Mouse (Mus musculus) liver, adult 2 months (tissue): Measurements from ENCODE around the gene Exoc7. TPM values are rescaled to one million over a fixed set of nuclear protein-coding genes. Genes with fewer than 3 reads are reported as not detected.

Experiments used
- DNase-seq: peaks from one replicate; pipeline ENCODE4 v3.0.0-alpha.2; 2011; ENCODE audit warnings: low read depth, low spot score; ENCODE audit errors: extremely low read depth
- H3K27ac ChIP-seq: fragments of 200-500 bp; replicated peaks from 2 replicates; pipeline ENCODE4 v1.5.1; 2012; ENCODE audit warnings: low read depth, mild to moderate bottlenecking, control low read depth, inconsistent platforms, low read length; ENCODE audit not compliant: insufficient read depth
- H3K27me3 ChIP-seq: fragments of 200-500 bp; 2 replicates; pipeline ENCODE4 v1.6.1; 2012; ENCODE audit warnings: mild to moderate bottlenecking, moderate library complexity, low read length, inconsistent platforms; ENCODE audit not compliant: control insufficient read depth, insufficient read depth
- H3K36me3 ChIP-seq: fragments of 200-500 bp; 2 replicates; pipeline ENCODE4 v1.6.1; 2012; ENCODE audit warnings: low read length, inconsistent platforms; ENCODE audit not compliant: control insufficient read depth, insufficient read depth
- H3K4me1 ChIP-seq: fragments of 200-500 bp; 2 replicates; pipeline ENCODE4 v1.6.1; 2011; ENCODE audit warnings: low read length; ENCODE audit not compliant: control insufficient read depth, insufficient read depth
- H3K4me3 ChIP-seq: fragments of 200-500 bp; 2 replicates; pipeline ENCODE4 v1.5.1; 2011; ENCODE audit warnings: low read depth, mild to moderate bottlenecking, control low read depth, low read length, moderate library complexity; ENCODE audit not compliant: insufficient read depth
- H3K79me2 ChIP-seq: fragments of 200-500 bp; 2 replicates; pipeline ENCODE4 v1.6.1; 2012; ENCODE audit warnings: inconsistent platforms, mild to moderate bottlenecking, low read length, moderate library complexity; ENCODE audit not compliant: control insufficient read depth, insufficient read depth
- H3K9ac ChIP-seq: fragments of 200-500 bp; 2 replicates; pipeline ENCODE4 v1.6.1; 2012; ENCODE audit warnings: low read depth, mild to moderate bottlenecking, control low read depth, inconsistent platforms, low read length
- CTCF ChIP-seq: fragments of 200-500 bp; IDR thresholded peaks from 2 replicates; pipeline ENCODE4 v1.5.1; 2011; ENCODE audit warnings: low read depth, low read length, control low read depth
- POLR2A ChIP-seq: fragments of 200-500 bp; IDR thresholded peaks from 2 replicates; pipeline ENCODE4 v1.6.1; 2011; ENCODE audit warnings: low read length, control low read depth; ENCODE audit not compliant: insufficient read depth; ENCODE audit errors: extremely low read depth
- WGBS: fragments of 180-500 bp; shearing (Covaris S2); methylation state at CpG from one replicate; pipeline ENCODE4 v1.1.7; 2018; 5-methylcytosine and 5-hydroxymethylcytosine counted together
- polyA plus RNA-seq: library from polyadenylated mRNA; depleted of rRNA; stranded (reverse); fragments of >200 nt; gene quantifications from 2 replicates; pipeline ENCODE4 v1.2.3, GENCODE M21; 2012
- total RNA-seq: library from RNA; depleted of rRNA; stranded (reverse); fragments of >200 nt; gene quantifications from 2 replicates; pipeline ENCODE4 v1.2.3, GENCODE M21; 2014

The Exoc7 gene
- total and polyA plus RNA-seq, 2 experiments, result 15.9 to 19.5 TPM

DNA sequence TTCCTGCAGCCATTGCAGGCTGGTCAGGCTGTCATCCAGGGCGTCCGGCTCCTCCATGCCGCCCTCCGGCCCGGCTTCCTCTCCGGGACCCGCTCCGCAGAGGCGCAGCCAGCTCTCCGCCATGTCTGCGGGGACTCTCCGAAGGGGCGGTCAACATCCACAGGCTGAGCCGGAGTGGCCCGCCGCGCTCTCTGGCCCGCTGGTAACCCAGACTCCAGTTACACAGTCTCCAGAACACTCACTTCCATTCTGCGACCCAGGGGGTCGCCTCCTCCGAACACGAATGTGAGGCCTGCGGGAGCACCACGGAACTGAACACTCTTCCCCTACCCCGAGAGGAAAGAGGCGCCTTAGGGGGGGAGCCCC, 27.4 kb upstream of the Exoc7 start:
- no peak for DNase-seq
- H3K4me3 ChIP-seq, result no peak overlapping the region; the same call in 1 of the 2 replicates
- 0 out of 2 replicates have a peak, but pooled peaks cover 8% of the 10 kb centered on the region for H3K27me3 ChIP-seq
- H3K36me3 ChIP-seq, result no peaks in the 10 kb centered on the region
- H3K4me1 ChIP-seq, result no peaks in the 10 kb centered on the region
- no peaks in the 10 kb centered on the region for H3K79me2 ChIP-seq
- no peak overlapping the region for H3K9ac ChIP-seq
- H3K27ac ChIP-seq, result no peak overlapping the region
- WGBS, result 18% methylated on average over 26 of the region's 26 CpGs
- TF ChIP-seq CTCF, result no peak
- TF ChIP-seq POLR2A, result no peak

DNA sequence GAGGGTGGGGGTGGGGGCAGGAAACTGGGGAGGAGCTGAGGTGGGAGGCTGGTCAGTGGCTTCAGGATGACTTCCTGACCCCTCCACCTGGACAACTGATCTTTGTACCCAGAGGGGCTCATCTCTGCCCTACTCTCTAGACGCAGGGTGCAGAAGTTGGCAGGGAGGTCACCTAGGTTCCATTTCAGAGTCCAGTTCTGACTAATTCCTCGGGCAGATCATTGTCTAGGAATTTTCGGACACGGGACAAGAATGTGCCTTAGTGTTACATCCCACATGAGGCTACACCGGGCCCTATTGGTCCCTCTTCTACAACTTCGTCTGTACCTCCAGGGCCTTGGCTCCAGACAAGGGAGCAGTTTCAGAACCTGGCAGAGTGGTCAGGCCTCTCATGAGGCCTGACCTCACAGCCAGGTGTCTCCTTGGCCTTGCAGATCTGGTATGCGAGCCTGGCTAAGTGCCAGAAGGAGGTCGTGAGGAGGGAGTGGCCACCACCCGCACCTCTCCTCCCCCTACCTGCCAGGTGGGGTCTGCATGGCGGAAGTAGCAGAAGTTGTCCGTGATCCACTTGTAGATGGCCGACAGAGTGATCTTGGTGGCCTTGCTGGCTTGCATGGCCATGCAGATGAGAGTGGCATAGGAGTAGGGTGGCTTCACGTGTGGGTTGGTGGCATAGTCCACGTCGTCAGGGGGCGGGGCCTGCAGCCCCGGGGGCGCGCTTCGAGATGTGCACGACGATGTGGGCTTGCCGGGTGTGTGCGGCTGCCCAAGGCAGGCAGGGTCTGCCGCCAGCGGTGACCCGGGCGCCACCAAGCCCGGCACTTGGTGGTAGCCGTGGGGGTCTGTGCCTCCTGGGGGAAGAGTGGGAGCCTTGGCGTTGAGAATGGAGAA, 26.7 kb upstream of the Exoc7 start:
- TF ChIP-seq CTCF (no peak), POLR2A (no peak)
- no peak overlapping the region; the same call in 1 of the 2 replicates for H3K4me3 ChIP-seq

DNA sequence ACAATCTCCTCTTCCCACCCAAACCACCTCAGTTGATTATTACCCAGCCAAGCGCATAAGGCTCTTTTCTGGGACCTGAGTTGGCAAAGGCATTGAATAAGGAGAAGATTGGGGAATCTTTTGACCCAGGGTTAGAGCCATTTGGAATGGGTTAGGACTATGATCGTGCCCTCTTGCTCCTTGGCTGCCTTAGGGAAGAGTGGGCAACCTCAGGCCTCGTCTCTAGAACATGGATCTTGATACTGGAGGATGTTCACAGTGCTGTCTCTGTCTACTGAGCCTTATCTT, 25.9 kb upstream of the Exoc7 start:
- no peak overlapping the region for H3K4me3 ChIP-seq
- H3K27me3 ChIP-seq, result 0 out of 2 replicates have a peak, but pooled peaks cover 8% of the 10 kb centered on the region
- H3K27ac ChIP-seq, result no peak overlapping the region
- H3K79me2 ChIP-seq, result no peaks in the 10 kb centered on the region
- H3K36me3 ChIP-seq, result no peaks in the 10 kb centered on the region
- no peaks in the 10 kb centered on the region for H3K4me1 ChIP-seq
- no peak for TF ChIP-seq POLR2A
- no peak for TF ChIP-seq CTCF
- no peak overlapping the region for H3K9ac ChIP-seq
- WGBS, result 74% methylated on average over 3 of the region's 3 CpGs
- DNase-seq, result no peak

More for the DNA sequence above, 26.7 kb upstream of the Exoc7 start:
- no peaks in the 10 kb centered on the region for H3K36me3 ChIP-seq
- no peak for DNase-seq
- H3K27ac ChIP-seq, result no peak overlapping the region
- H3K9ac ChIP-seq, result no peak overlapping the region
- WGBS, result 31% methylated on average over 31 of the region's 31 CpGs
- H3K79me2 ChIP-seq, result no peaks in the 10 kb centered on the region
- 0 out of 2 replicates have a peak, but pooled peaks cover 8% of the 10 kb centered on the region for H3K27me3 ChIP-seq
- no peaks in the 10 kb centered on the region for H3K4me1 ChIP-seq

GRCm38 (mm10) chr11:116332232-116332982, 25.4 kb upstream of the Exoc7 start:
- H3K27ac ChIP-seq, result no peak overlapping the region
- no peak overlapping the region for H3K4me3 ChIP-seq
- no peaks in the 10 kb centered on the region for H3K36me3 ChIP-seq
- H3K79me2 ChIP-seq, result no peaks in the 10 kb centered on the region
- H3K9ac ChIP-seq, result no peak overlapping the region
- 57% methylated on average over 19 of the region's 19 CpGs for WGBS
- 0 out of 2 replicates have a peak, but pooled peaks cover 8% of the 10 kb centered on the region for H3K27me3 ChIP-seq
- no peaks in the 10 kb centered on the region for H3K4me1 ChIP-seq
- no peak for DNase-seq
- TF ChIP-seq CTCF (no peak), POLR2A (no peak)

GRCm38 (mm10) chr11:116330211-116330518, 23.1 kb upstream of the Exoc7 start:
- H3K4me1 ChIP-seq, result no peaks in the 10 kb centered on the region
- DNase-seq, result no peak
- H3K27ac ChIP-seq, result no peak overlapping the region
- H3K4me3 ChIP-seq, result no peak overlapping the region
- 0 out of 2 replicates have a peak, but pooled peaks cover 8% of the 10 kb centered on the region for H3K27me3 ChIP-seq
- no peak overlapping the region for H3K9ac ChIP-seq
- WGBS, result 83% methylated on average over 7 of the region's 7 CpGs
- no peaks in the 10 kb centered on the region for H3K36me3 ChIP-seq
- TF ChIP-seq POLR2A, result no peak
- no peak for TF ChIP-seq CTCF
- no peaks in the 10 kb centered on the region for H3K79me2 ChIP-seq
